Mouse (Mus musculus) liver, adult 2 months (tissue): ENCODE measurements around the gene Tmbim6.

ENCODE experiments used
- CTCF ChIP-seq: fragments of 200-500 bp; IDR thresholded peaks from 2 replicates; pipeline ENCODE4 v1.5.1; 2011; ENCODE audit warnings: low read depth, low read length, control low read depth
- POLR2A ChIP-seq: fragments of 200-500 bp; IDR thresholded peaks from 2 replicates; pipeline ENCODE4 v1.6.1; 2011; ENCODE audit warnings: low read length, control low read depth; ENCODE audit not compliant: insufficient read depth; ENCODE audit errors: extremely low read depth

DNA sequence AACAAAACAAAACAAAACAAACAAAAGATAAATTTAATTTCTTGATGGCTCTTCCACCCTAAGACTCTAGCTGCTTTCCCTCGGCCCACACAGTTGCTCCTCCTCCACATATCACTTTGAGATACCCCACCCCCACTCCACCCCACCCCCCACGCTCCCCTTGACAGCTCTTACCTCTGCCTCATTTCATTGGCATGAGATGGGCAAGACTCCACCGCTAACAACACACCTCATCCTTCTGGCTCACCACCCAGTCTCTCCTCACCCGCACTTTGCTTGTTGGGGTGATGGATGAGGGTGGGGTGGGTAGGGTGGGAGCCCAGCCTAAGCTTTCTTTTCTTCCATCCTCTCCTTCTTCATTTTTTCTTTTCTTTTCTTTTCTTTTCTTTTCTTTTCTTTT lies 24.3 kb downstream of the Tmbim6 start:
- TF ChIP-seq CTCF (no peak), POLR2A (no peak)
